Mouse (Mus musculus) stomach, postnatal 0 days (tissue): ENCODE results near the gene Ahnak2.

ENCODE experiments used
- CTCF ChIP-seq: IDR thresholded peaks from 2 replicates; pipeline ENCODE4 v1.5.1; 2016; ENCODE audit warnings: antibody characterized with exemption, low read depth, mild to moderate bottlenecking, moderate library complexity
- EP300 ChIP-seq: optimal IDR thresholded peaks from 2 replicates; pipeline ENCODE3; 2016; ENCODE audit warnings: antibody characterized with exemption

GRCm38 (mm10) chr12:112814682-112815470 is 12.4 kb upstream of the Ahnak2 start:
- TF ChIP-seq CTCF (no peak), EP300 (no peak)
